Mouse (Mus musculus) heart, embryonic 11.5 days (tissue): ENCODE measurements at regions not wholly inside any gene's neighbourhood (a gene's known extent, or its start where the extent isn't known, plus 50 kb on each side); places are given as distances from the start of the nearest gene placed in this dataset.
"Not testable (repeated sequence)": the region's sequence is repeated elsewhere in the genome, so short reads cannot be mapped to it uniquely, and the experiment has no call there.

Experiments used
- ATAC-seq: fragments of 200-750 bp; cut with Nextera tagmentation; replicated peaks from 2 replicates; pipeline ENCODE4 v1.8.0; 2017; ENCODE audit warnings: moderate library complexity; ENCODE audit not compliant: insufficient number of reproducible peaks, low FRiP score, low TSS enrichment
- H3K27ac ChIP-seq: fragments of 300-500 bp; sonication (generic); 2 replicates; pipeline ENCODE4 v1.5.1; 2014; ENCODE audit warnings: mild to moderate bottlenecking, low read depth, low read length
- H3K27me3 ChIP-seq: fragments of 300-500 bp; sonication (generic); 2 replicates; pipeline ENCODE4 v1.6.1; 2014; ENCODE audit warnings: mild to moderate bottlenecking, low read length, mixed read lengths; ENCODE audit not compliant: control insufficient read depth, insufficient read depth
- H3K36me3 ChIP-seq: fragments of 300-500 bp; sonication (generic); 2 replicates; pipeline ENCODE4 v1.6.1; 2014; ENCODE audit warnings: mild to moderate bottlenecking, low read length, moderate library complexity, mixed read lengths; ENCODE audit not compliant: control insufficient read depth, insufficient read depth
- H3K4me1 ChIP-seq: fragments of 300-500 bp; sonication (generic); 2 replicates; pipeline ENCODE4 v1.6.1; 2014; ENCODE audit warnings: low read length; ENCODE audit not compliant: control insufficient read depth, insufficient read depth
- H3K4me2 ChIP-seq: fragments of 300-500 bp; sonication (generic); 2 replicates; pipeline ENCODE4 v1.6.1; 2014; ENCODE audit warnings: mild to moderate bottlenecking, moderate library complexity
- H3K4me3 ChIP-seq: fragments of 300-500 bp; sonication (generic); 2 replicates; pipeline ENCODE4 v1.5.1; 2014; ENCODE audit warnings: low read depth, low read length
- H3K9ac ChIP-seq: fragments of 300-500 bp; sonication (generic); 2 replicates; pipeline ENCODE4 v1.6.1; 2014; ENCODE audit warnings: mild to moderate bottlenecking, low read depth, low read length, moderate library complexity
- H3K9me3 ChIP-seq: fragments of 300-500 bp; sonication (generic); replicated peaks from 2 replicates; pipeline ENCODE4 v1.6.1; 2016; ENCODE audit warnings: low read length; ENCODE audit not compliant: control insufficient read depth
- WGBS: fragments of 180-500 bp; shearing (Covaris S2); extraction: QIAGEN DNeasy Blood & Tissue Kit; methylation state at CpG from one replicate; pipeline ENCODE4 v1.1.7; 2014; ENCODE audit not compliant: insufficient replicate concordance; 5-methylcytosine and 5-hydroxymethylcytosine counted together

DNA sequence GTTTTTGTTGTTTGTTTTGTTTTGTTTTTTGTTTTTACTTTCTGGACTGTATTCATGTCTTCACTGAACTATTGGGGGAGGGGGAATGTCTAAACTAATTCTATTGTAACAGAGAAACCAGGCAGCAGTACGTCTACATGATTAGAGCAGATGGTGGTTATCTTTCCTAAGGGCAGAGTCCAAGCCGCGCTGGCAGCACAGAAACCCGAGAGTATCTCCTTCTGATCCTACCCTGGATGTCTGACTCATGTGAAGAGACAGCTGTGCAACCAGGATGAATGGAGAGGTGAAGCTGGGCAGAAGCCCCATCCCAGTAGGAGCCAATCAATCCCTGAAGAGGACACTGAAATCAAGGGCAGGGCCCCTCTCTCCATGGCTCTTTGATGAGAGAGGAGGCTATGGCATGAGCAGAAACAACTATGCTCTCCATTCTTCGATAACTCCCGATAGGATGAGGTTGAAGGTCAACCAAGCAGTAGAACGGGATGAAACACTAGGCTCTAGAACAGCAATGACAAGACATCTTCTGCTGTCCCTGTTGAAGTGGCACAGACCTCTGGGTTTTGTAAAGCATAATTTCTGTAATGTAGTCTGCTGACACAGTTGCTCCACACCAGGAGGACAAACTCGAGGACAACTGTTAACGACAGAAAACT lies 591.1 kb downstream of the Dad1 start:
- not testable (repeated sequence) for H3K36me3 ChIP-seq, H3K4me2 ChIP-seq, H3K27ac ChIP-seq, ATAC-seq, H3K9ac ChIP-seq, H3K4me1 ChIP-seq, H3K27me3 ChIP-seq, H3K4me3 ChIP-seq, H3K9me3 ChIP-seq
- 58% methylated on average over 7 of the region's 9 CpGs for WGBS

DNA sequence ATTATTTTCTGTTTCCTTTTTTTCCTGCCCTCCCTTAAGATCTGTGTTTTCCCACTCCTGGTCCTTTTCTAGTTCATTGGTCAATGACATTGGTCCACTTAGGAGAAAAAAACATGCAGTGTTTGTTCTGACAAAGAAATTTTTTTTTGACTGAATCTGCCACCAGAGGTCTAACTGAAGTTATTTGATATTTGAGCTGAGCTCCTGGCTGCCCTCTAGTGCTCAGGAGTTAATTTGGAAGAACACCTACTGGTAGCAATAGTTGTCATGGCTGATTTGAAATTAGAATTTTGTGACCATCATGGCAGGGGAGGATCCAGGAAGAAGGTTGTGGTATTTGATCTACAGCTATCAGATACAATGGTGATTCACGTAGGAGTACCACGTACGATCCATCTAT lies 599.2 kb downstream of the Dad1 start:
- not testable (repeated sequence) for H3K4me2 ChIP-seq, H3K4me1 ChIP-seq, H3K36me3 ChIP-seq, ATAC-seq, H3K27me3 ChIP-seq, H3K27ac ChIP-seq, H3K4me3 ChIP-seq, H3K9ac ChIP-seq, H3K9me3 ChIP-seq
- 86% methylated on average over 3 of the region's 3 CpGs for WGBS

DNA sequence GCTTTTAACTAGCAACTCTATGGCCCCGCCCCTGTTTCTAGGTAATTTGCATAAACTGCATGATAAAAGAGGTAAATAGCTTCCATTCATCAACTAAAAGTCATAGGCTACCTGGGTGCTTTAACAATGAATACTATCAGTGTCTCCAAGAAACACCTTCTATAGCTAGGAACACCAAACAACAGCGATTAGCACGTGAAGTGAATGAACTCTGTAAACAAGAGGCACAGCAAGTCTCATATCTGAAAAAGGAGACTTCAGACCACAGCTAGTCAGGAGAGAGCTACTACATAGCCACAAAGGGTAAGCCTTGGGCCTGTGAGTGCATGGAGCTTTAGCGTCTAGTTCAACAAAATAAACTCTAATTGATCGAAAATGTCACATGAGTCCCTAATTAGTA lies 602.8 kb downstream of the Dad1 start:
- WGBS = 64% methylated on average over 4 of the region's 5 CpGs
- not testable (repeated sequence) for H3K9ac ChIP-seq, H3K27me3 ChIP-seq, H3K4me2 ChIP-seq, H3K27ac ChIP-seq, H3K4me3 ChIP-seq, H3K9me3 ChIP-seq, H3K36me3 ChIP-seq, H3K4me1 ChIP-seq, ATAC-seq

DNA sequence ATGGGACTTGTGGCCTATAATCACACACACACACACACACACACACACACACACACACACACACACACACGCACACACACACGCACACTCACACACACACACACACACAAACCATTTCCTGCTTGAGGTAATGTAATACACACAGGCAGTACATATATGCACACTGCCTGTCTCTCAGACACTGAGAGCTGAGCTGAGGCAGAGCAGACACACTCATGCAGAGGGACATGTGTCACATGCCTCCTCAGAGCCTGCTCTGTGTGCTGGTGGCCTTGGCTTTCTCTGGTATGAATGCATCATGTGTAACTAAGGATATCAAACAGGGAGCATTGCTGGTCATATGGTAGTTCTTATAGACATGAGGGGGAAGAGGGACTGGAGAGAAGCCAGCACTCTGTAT lies 604.7 kb downstream of the Dad1 start:
- not testable (repeated sequence) for H3K27me3 ChIP-seq, H3K9ac ChIP-seq, ATAC-seq, H3K36me3 ChIP-seq, H3K27ac ChIP-seq, H3K9me3 ChIP-seq, H3K4me1 ChIP-seq, H3K4me2 ChIP-seq, H3K4me3 ChIP-seq
- WGBS = 90% methylated on average over 2 of the region's 2 CpGs

DNA sequence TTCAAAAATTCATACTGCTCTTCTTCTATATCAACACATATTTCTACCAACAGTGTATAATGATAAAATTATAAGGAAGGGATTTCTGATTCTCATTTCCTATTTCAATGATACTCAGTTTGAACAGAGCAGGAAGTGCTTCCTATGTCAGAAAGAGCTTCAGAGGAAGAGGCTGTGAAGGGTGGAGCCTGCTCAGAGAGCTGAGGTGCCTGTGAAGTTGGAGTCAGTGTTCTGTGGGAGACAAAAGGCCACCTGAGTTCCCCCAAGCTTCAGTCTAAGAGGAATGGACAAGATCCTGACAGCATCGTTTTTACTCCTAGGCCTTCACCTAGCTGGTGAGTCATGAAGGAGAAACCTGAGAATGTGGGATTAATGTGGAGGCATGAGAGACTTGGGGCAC lies 613.5 kb downstream of the Dad1 start:
- H3K4me3 ChIP-seq, H3K27ac ChIP-seq, H3K4me2 ChIP-seq, H3K9ac ChIP-seq, H3K27me3 ChIP-seq, H3K36me3 ChIP-seq, H3K4me1 ChIP-seq, H3K9me3 ChIP-seq, ATAC-seq: not testable (repeated sequence)
- 45% methylated on average over 1 of the region's 1 CpGs for WGBS

DNA sequence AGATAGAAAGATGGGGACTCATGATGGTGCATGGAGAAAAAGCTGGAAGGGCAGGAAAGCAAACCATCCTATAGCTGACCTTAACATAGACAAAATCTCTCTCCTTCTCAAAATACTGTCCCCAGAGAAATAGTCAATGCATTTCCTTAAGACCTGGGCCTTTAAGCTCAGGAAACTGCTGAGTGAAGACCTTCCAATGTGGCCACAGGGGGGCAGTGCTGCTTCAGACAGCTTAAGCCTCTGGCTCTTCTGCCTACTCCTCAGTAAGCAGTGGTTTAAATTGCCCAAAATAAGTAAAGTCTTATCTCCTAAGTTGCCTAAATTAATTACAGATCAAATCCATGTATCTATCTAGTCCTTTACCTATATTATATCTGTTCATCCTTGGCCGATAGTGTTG lies 616.2 kb downstream of the Dad1 start:
- H3K9ac ChIP-seq, H3K4me3 ChIP-seq, H3K36me3 ChIP-seq, H3K27ac ChIP-seq, H3K4me2 ChIP-seq, H3K27me3 ChIP-seq, H3K9me3 ChIP-seq, ATAC-seq, H3K4me1 ChIP-seq: not testable (repeated sequence)
- 92% methylated on average over 1 of the region's 1 CpGs for WGBS

DNA sequence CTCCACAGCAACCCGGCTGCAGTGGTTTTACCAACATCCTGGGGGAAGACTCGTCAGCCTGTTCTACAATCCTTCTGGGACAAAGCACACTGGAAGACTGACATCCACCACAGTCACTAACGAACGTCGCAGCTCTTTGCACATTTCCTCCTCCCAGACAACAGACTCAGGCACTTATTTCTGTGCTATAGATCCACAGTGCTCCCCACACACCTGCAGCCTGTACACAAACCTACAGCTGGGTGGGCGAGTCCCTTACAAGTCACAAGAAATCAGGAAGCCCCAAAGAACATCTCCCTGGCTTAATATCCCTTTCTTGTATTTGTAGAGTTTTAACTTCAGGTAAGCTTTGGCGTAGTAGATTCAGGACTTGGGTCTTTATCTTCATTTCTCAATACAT lies 618.7 kb downstream of the Dad1 start:
- H3K36me3 ChIP-seq, H3K27ac ChIP-seq, H3K27me3 ChIP-seq, H3K9me3 ChIP-seq, H3K4me1 ChIP-seq, H3K4me2 ChIP-seq, H3K4me3 ChIP-seq, ATAC-seq, H3K9ac ChIP-seq: not testable (repeated sequence)
- 59% methylated on average over 7 of the region's 7 CpGs for WGBS

DNA sequence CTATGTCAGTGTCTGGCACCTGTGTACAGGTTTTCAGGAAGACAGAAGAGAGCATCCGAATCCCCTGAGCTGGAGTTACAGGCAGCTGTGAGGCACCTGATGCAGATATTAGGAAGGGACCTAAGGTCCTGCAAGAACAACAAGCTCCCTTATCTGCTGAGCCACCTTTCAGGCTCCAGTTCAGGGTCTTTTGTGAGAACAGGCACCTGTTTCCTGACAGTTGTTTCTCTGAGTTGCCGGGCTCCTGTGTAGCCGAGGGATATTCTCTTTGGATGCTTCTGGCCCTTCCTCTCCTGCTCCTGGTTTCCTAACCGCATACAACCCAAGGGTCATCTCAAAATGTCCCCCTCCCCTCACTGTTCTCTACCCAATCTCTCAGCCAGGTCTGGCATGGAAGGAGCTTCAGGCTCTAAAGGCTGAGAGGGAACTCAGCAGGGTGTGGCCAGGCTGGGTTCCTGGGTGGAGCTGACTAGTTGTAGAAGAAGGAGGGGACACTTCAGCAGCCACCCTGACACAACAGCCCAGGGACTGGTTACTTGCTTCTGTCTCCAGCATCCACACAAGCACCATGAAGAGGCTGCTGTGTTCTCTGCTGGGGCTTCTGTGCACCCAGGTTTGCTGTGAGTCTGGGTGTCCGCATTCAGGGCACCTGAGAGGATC lies 619.5 kb downstream of the Dad1 start:
- not testable (repeated sequence) for H3K9me3 ChIP-seq, H3K36me3 ChIP-seq

DNA sequence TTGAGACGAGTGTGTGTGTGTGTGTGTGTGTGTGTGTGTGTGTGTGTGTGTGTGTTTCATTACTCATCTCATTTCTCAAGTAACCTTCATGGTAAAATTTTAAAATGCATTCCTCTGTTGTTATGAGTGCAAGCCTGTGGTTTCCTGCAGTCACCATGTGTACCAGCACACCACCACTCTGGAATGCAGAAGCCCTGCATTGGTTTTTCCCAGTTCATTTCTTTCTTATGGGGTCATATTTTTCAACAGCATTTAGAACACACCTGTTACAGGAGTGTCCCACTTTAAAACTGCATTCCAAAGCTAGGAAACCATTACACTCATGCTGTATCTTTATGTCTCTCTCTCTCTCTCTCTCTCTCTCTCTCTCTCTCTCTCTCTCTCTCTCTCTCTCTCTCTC lies 620.2 kb downstream of the Dad1 start:
- not testable (repeated sequence) for H3K4me3 ChIP-seq, H3K27me3 ChIP-seq, ATAC-seq, H3K27ac ChIP-seq, H3K4me2 ChIP-seq, H3K36me3 ChIP-seq, H3K4me1 ChIP-seq, H3K9me3 ChIP-seq, H3K9ac ChIP-seq
- 54% methylated on average over 1 of the region's 1 CpGs for WGBS

More for the DNA sequence above, 619.5 kb downstream of the Dad1 start:
- H3K27ac ChIP-seq, H3K4me1 ChIP-seq, H3K9ac ChIP-seq, H3K4me3 ChIP-seq, H3K27me3 ChIP-seq, ATAC-seq, H3K4me2 ChIP-seq: not testable (repeated sequence)
- 21% methylated on average over 5 of the region's 5 CpGs for WGBS
